Mouse (Mus musculus) cerebellum, adult 2 months (tissue): ENCODE measurements around the gene Galns.

Source experiments
- CTCF ChIP-seq: fragments of 200-500 bp; IDR thresholded peaks from 2 replicates; pipeline ENCODE4 v1.5.1; 2011; ENCODE audit warnings: low read depth, mild to moderate bottlenecking, control low read depth, low read length, moderate library complexity, borderline replicate concordance; ENCODE audit not compliant: insufficient read depth
- POLR2A ChIP-seq: fragments of 200-500 bp; IDR thresholded peaks from 2 replicates; pipeline ENCODE4 v1.6.1; 2011; ENCODE audit warnings: low read length, control low read depth, borderline replicate concordance; ENCODE audit not compliant: insufficient read depth

GRCm38 (mm10) chr8:122574264-122574663 lies 37.0 kb downstream of the Galns start:
- no peak for TF ChIP-seq POLR2A
- no peak for TF ChIP-seq CTCF
